Mouse (Mus musculus): ENCODE data around the gene Mmp9.

DNA sequence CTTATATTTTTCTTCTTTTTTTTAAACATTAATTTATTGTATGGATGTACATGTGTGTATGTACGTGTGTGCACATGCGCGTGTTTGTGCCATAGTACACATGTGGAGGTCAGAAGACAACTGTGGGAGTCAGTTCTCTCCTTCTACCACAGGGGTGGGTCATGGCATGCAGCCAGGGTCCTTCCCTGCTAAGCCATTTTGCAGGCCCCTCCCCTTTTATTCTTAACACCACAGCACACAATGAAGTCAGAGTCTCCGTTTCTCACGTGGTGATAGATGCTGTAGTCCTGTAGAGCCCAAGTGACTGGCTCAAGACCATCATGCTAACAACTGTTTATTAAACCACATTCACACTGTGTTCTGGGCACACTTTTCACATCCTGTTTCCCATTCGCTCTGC is 45.4 kb downstream of the Mmp9 start:
- TF ChIP-seq CTCF (IDR thresholded peaks at IDR 0.05; ENCODE audit: control insufficient read depth, insufficient read depth, low read length) = no peak
- no peak for TF ChIP-seq POLR2A (IDR thresholded peaks at IDR 0.05; ENCODE audit: borderline replicate concordance, control insufficient read depth, low read depth, low read length)
